Mouse (Mus musculus) cerebellum, adult 11-12 months (tissue): ENCODE data around the gene Prr14l.
"Not testable (repeated sequence)": the region's sequence is repeated elsewhere in the genome, so short reads cannot be mapped to it uniquely, and the experiment has no call there.

Experiments used
- DNase-seq: peaks from one replicate; pipeline ENCODE4 v3.0.0; 2022

Gene Prr14l

DNA sequence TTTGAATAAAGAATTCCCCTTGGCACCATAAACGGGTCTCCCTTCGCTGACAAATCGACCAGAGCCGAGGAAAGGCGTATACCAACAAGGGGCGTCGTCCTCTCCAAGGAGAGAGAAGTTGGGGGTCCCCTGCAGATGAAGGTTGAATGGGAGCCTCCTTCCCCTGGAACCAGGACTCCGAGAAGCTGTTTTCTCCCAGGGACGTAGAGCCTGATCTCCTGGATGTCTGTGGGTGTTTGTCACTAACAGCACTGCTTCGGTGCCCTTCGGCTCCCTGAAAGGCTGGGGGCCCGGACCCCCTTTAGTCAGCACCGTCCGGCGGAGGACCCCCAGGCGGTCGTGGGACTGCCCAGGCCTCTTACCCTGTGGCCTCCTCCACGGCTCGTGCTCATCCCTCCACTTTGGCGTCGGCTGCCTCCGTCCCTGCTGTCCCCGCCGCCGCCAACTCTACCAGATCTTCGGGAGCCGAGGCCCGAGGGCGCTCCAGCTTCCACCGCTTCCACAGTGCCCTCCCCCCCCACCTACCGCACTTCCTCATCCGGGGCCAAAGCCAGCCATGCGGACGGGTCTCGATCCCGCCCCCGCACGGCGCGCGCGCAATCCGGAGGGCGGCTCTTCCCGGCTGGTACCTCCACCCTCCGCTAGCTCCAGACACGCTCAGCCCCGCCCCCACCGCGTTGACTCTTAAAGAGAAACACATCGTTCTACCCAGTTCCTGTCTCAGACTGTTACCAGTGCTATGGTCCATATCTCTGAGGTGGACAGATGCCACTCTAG, at the start of gene Prr14l:
Gene Prr14l (minus strand): TSS at position 526 of the 777 bp plus-strand sequence.
- peak; percentile 98 for DNase-seq

- DNase-seq = no peak
Measured at GRCm38 (mm10) chr5:32886739-32887138, 32.7 kb upstream of the Prr14l start.

- DNase-seq = no peak
Measured at GRCm38 (mm10) chr5:32872346-32872745, 18.3 kb upstream of the Prr14l start.

DNA sequence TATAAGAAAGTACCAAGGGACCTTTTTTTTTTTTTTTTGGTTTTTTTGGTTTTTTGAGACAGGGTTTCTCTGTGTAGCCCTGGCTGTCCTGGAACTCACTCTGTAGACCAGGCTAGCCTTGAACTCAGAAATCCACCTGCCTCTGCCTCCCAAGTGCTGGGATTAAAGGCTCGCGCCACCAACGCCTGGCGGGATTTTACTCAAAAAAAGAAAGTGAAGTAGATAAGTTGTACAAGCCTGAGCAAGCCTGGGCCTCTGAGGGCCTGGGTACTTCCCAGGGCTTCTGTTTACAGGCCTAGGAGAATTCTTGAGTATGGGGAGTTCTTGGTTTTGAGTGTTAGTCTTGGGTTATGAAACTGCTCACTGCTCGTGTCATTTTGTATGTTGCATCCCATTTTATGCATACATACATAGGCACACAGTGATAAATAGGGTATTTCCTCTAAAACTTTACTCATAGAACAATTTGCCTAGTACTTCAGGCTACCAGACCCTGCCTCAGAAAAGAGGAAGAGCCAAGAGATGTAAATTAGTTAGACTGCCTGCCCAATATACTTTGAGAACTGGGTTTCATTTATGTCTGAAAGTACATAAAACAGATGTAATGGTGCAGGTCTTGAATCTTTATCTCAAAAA, 15.5 kb upstream of the Prr14l start:
- DNase-seq = no peak

DNA sequence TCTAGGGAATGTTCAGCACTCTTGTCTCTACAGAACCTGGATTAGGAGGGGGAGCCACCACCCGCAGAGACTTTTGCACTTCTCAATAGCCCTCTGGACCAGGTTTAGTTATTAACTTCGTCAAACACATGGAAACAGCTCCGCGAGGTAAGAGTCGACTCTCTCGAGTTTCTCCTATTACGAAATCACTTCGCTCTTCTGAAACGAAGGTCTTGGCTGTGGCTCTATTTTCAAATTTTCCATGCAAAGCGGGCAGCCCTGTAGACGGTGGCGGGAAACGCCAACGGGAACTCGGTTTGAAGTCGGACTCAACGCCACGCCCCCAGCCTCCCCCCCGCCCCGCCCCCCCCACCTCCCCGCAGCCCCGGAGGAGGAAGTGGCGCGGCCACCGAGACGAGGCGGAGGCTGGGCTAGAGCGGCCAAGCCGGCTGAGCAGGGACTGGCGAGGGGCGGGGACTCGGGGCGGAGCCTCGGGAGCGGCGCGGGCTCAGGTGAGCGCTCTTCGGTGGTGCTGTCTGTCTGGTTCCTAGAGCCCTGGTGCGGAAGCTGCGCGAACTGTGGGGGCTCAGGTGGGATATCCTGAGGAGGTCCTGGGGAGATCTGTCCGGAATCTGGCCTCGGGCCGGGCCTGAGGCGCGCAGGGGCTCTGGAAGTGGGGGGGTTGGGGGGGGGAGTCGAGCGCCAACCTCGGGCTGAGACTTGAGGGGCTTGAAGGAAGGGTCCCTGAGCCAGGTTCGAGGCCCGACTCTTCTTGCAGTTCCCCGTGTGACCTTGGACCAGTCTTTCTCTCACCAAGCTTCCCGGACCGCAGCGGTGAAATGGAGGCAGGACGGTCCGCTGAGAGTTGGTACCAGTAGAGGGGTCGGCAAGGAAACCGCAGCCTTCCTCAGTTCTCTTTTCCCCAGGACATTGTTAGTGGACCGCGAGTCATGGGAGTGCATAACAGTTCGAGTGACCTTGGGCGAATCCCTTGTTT, 9.5 kb upstream of the Prr14l start, which contains the start of gene Depdc5:
Gene Depdc5 (plus strand): TSS at position 449 of the 976 bp plus-strand sequence.
- peak; percentile 94 for DNase-seq

GRCm38 (mm10) chr5:32862469-32863132, 8.5 kb upstream of the Prr14l start:
- DNase-seq = no peak

DNA sequence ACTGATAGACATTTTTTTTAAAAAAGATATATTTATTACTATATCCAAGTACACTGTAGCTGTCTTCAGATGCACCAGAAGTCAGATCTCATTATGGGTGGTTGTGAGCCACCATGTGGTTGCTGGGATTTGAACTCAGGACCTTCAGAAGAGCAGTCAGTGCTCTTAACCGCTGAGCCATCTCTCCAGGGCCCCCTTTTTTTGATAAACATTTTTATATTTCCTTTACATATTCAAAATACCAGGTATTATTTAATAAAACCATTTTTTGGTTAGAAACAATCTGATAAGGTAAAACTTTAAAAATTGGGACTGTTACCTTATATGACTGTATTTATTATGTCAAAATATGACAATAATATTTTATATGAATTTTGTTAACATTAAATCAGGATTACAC, 7.0 kb upstream of the Prr14l start:
- no peak for DNase-seq

GRCm38 (mm10) chr5:32857781-32858220, 3.7 kb upstream of the Prr14l start:
- DNase-seq = peak; percentile 60

DNA sequence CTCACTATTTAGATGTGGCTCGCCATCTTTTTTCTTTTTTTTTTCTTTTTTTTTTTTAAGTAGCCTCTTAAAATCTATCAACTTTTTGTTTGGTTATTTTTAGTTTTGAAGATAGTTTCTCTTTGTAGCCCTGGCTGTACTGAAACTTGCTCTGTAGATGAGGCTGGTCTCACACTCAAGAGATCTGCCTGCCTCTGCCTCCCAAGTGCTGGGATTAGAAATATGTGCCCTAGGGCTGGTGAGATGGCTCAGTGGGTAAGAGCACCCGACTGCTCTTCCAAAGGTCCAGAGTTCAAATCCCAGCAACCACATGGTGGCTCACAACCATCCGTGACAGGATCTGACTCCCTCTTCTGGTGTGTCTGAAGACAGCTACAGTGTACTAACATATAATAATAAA, 1.2 kb upstream of the Prr14l start:
- DNase-seq = not testable (repeated sequence)

GRCm38 (mm10) chr5:32854818-32855217, 762 bp upstream of the Prr14l start:
- peak; percentile 22 for DNase-seq

GRCm38 (mm10) chr5:32852026-32852425, 2.0 kb downstream of the Prr14l start:
- no peak for DNase-seq

DNA sequence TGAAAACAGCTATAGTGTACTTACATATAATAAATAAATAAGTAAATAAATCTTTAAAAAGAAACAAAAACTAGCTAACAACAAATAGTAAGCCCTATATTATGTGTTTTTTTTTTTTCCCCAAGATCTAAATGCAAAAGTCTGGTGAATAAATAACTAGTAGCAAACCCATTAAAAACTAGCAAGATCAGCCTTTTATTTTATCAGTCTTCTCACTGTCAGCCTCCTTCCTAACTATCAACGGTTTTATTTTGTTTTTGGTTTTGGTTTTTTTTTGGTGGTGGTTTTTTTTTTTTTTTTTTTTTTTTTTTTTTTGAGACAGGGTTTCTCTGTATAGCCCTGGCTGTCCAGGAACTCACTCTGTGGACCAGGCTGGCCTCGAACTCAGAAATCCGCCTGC, 4.5 kb downstream of the Prr14l start:
- DNase-seq = not testable (repeated sequence)

- no peak for DNase-seq
Measured at GRCm38 (mm10) chr5:32849178-32849577, 4.9 kb downstream of the Prr14l start.

DNA sequence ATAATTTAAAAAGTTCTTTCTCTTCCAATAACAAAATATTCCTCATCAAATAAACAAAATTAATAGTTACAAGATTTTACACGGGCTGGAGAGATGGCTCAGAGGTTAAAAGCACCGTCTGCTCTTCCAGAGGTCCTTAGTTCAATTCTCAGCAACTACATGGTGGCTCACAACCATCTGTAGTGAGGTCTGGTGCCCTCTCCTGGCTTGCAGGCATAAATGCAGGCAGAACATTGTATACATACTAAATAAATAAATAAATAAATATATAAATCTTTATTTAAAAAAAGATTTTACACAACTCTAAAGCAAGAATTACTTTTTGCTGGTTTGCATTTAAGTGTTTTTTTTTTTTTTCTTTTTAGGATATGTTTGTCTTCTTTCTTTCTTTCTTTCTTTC, 14.0 kb downstream of the Prr14l start:
- DNase-seq = no peak

DNA sequence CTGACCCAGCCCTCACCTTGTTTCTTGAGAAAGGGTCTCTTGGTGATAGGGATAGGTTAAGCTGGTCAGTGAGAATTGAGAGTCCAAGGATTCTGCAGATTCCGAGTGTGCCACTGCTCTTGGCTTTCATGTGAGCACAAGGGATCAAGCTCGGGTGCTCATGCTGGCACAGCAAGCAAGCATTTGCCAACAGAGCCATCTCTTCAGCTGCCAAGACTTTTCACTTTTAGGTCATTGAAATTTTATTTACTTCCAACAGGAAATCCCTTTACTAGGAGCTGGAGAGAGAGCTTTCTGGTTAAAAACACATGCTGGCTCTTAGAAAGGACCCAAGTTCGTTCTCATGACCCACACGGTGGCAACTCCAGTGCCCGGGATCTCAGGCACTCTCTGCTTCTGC, 17.1 kb downstream of the Prr14l start:
- DNase-seq = no peak

DNA sequence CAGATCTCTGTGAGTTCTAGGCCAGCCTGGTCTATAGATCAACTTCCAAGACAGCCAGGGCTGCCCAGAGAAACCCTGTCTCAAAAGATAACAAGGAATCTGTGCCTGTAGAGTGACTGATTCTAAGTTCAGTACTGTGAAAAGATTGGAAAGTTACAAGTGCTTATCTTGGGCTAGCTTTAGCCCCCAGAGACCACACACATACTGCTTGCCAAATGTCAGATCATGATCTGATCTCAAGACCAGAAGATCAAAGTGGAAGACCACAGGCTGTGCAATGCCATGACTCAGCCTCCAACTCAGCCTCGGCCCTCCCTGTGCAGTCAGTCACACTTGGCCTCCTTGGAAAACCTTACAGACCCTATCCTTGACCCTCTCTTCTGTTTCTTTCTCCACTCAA, 19.6 kb downstream of the Prr14l start:
- no peak for DNase-seq

GRCm38 (mm10) chr5:32830054-32830453, 24.0 kb downstream of the Prr14l start:
- DNase-seq = no peak

GRCm38 (mm10) chr5:32828766-32829165, 25.3 kb downstream of the Prr14l start:
- not testable (repeated sequence) for DNase-seq

DNA sequence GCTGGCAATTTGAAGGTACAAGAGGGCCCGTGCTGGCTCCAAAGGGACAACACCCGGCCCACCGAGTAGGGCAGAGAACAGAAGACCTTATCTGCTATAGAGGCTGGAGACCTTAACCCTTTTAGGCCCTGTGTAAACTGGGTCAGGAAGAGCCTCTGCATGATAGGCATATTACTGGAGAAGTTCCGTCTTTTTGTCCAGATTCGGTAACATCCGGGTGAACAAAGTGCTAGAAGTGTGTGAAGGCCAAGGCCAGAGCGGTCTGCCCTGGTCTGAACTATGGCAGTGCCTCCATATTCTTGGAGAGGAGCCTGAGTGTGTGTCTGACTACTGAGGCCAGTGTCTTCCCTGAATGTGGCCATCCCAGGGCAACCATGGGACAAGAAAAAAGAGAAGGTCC, 27.0 kb downstream of the Prr14l start, which contains the start of gene Gm20671:
Gene Gm20671 (minus strand): TSS at position 101 of the 400 bp plus-strand sequence.
- DNase-seq = no peak

DNA sequence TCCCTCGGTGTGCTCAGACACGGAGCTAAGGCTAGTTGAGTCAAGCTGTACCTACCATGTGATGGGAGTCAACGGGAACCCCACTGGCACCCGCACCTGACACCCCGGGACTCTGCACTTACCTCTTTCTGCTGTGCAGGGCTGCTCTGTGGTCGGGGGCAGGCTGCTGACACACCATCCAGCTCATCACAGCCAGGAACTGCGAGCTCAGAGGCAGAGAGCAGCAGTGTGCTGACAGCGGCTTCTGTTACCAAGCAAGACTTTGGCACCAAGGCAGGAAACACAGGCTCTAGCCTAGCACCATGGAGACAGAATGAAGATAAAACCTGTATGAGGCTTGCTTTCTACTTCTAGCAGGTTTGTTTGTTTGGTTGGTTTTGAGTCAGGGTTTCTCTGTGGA, 33.6 kb downstream of the Prr14l start:
- DNase-seq = no peak

DNA sequence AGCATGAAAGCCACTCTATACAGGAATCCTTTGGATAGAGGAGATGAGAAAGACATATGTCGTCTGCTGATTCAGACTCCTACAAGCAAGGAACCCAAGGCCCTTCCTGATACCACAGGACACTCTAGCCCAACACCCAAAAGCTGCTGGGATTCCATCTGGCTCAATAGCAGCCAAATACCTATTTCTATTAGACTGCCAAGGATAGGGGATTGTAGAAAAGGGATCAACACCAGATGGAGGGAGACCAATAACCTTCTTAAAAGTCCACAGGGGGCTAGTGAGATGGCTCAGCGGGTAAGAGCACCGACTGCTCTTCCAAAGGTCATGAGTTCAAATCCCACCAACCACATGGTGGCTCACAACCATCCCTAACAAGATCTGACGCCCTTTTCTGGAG, 38.7 kb downstream of the Prr14l start:
- peak; percentile 54 for DNase-seq

DNA sequence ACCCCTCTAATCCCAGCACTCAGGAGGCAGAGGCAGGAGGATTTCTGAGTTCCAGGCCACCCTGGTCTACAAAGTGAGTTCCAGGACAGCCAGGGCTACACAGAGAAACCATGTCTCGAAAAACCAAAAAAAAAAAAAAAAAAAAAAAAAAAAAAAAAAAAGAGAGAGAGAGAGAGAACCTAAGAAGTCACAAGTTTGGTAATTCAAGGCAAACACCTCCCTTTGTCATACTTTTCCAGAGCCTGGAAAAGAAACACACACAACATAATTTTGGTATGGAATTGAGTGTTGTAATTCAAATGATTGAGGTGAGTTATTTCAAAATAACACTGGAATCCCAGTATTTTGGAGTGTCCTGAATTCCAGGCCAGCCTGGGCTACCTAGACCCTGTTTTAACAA, 67.6 kb downstream of the Prr14l start:
- DNase-seq = not testable (repeated sequence)
